Mouse (Mus musculus): Measurements from ENCODE around the gene Endog.
"Not testable (repeated sequence)": the region's sequence is repeated elsewhere in the genome, so short reads cannot be mapped to it uniquely, and the experiment has no call there.

Endog gene

DNA sequence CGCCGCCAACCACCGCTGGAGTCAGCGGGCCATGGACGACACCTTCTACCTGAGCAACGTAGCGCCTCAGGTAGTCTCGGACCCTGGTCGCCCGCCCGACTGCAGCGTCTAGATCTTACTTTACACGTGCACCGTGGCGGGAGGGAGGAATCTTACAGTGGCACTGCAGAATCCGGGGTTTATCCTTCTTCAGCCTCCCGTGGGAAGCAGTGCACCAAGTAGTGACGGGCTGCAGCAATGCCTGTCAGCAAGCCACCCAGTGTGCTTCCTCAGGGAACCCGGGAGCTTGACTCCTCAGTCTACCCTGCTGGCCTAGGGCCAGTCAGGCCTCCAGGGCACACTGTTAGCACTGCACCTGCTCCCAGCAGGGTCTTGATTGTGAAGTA is 697 bp downstream of the Endog start:
- DNase-seq: no peak

DNA sequence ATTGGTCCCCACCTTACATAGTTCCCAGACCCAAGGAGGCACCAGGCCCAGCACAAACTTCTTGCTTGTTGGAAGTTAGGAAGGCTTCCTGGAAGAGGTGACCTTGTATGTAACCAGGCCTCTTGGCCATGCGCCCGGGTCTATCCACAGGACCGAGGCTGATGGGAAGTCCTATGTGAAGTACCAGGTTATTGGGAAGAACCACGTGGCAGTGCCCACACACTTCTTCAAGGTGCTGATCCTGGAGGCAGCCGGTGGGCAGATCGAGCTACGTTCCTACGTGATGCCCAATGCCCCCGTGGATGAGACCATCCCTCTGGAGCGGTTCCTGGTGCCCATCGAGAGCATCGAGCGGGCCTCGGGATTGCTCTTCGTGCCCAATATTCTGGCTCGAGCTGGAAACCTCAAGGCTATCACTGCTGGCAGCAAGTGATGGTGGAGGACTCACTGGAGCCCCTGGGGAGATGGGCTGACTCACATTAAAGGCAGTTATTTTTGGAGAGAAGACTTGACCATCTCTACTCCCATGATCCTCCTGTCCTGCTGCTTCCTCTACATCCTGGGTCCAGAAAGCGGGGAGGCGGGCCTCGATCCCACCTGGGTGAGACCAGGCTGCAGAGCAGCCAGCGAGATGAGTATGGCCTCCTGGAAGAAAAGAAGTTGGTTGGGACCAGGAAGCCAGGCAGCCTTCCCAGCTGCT is 2.4 kb downstream of the Endog start:
- no peak for DNase-seq

DNA sequence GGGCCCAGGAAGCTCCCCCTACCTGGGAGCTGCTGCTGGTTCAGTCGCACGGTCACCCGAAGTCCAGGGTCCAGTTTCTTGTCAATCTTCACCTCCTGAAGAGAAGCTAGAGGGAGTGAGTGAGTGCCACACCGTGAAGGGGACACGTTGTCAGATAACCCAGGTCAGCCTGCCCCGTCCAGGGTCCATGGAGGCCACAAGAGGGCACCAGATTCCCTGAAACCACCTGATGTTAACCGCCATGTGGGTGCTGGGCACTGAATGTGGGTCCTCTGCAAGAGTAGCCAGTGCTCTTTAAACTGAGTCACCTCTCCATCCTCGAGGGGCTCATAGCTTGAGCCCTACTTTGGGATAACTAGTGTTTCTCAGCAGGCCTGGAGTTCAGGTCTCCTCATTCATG is 4.6 kb downstream of the Endog start:
- no peak for DNase-seq

DNA sequence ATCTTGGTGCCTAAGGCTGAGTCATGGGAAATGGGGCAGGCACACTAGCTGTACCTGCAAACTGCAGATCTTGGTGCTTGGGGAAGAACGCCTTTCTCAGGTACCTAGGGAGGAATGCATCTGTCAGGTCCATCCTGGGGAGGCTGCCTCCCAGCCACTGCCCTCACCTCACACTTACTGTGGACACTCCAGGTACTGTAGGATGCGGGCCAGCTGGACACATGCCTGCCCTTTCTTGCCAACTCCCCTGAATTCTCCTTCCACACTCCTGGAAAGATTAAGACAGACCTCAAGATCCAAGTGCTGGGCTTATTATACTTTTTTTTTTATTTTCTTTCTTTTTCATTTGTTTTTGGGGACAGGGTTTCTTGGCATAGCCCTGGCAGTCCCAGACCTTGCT is 5.3 kb downstream of the Endog start:
- no peak for DNase-seq

DNA sequence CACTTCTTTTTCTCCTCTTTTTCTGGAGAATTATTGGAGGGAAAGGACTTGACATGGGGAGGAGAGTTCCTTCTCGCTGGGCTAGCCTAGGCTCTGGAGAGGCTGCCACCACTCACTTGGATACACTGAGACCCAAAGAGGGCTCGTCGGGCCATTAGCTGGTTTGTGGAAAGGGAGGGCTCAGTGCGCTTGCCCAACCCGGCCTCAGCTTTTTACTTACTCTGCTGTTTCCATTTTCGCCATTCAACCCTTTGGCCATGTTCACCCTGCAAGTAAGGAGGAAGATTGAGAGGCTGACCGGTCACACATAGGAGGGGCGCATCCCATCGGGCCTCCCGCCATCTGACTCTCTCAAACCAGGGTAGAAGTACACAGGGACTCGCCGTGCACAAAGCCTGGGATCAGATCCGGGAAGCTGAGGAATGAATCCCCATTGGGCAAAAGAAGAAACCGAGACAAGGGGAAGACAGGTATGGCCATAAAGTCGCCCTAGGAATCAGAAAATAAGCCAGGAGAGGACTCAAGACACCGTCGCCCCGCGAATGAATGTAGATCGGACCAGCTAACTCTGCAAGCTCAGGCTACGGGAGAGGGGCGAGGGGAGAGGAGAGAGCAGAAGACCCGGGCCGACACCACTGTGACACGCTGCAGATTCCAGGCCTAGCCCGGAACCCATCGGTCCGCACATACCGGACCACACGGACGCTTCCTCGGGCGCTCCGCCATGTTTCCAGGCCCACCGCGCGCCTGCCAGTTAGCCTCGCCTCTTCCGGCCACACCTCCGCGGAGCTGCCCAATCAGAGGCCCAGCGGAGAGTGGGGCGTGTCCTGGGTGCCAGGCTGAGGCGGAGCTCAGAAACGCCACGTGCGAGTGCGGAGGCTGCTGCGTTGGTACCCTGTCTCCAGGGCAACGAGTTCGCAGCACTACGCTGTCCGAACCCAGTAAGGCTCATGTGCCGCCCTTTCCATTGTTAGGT is 6.7 kb downstream of the Endog start, which contains the start of gene Spout1:
Spout1 (minus strand) TSS at position 760 of the 976 bp plus-strand sequence.
- peak; percentile 97 for DNase-seq

DNA sequence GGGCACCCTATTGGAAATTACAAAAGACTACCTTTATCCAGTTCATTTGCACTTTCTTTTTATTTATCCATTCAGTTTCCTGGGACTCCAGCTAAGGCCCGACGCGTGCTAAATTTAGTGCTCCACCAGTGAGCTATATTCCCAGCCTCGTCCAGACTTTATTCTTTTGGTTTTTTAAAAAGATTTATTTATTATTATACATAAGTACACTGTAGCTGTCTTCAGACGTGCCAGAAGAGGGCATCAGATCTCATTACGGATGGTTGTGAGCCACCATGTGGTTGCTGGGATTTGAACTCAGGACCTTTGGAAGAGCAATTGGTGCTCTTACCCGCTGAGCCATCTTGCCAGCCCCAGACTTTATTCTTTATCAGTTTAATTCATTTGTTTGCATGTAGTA is 7.4 kb downstream of the Endog start:
- DNase-seq: not testable (repeated sequence)

DNA sequence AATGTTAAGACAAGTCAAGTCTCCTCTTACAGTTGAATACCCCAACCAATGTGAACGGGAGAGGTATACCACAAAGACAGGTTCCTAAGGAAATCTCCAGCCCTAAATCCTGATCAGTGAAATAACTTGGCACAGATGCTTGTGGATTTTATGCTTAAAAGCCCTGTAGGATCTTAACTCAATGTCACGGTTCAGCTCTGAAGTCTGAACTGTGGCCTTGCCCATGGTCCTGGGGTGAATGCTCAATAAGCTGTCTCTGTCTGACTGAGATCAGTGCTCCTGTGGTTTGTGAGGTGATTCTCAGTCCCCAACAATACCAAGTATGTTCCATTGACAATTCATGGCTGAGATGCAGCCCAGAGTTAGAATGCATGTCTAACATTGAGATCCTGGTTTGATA is 11.1 kb downstream of the Endog start:
- no peak for DNase-seq

DNA sequence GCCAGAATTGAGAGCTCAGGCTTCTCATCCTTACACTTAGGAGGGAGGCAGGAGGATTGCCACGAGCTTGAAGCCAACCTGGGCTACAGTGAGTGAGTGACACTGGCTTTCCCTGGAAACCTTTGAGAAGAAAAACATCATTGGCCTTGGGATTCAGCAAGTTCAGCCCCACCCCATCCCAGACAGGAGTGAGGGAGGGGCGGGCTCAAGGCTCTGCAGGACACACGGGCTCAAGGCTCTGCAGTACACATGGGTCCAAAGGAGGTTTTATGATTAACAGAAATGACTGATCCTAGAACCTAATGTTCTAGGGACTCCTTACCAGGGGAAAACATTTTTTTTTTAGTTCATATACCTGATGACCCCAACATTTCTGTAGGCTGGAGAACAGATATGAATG is 12.4 kb downstream of the Endog start:
- no peak for DNase-seq

DNA sequence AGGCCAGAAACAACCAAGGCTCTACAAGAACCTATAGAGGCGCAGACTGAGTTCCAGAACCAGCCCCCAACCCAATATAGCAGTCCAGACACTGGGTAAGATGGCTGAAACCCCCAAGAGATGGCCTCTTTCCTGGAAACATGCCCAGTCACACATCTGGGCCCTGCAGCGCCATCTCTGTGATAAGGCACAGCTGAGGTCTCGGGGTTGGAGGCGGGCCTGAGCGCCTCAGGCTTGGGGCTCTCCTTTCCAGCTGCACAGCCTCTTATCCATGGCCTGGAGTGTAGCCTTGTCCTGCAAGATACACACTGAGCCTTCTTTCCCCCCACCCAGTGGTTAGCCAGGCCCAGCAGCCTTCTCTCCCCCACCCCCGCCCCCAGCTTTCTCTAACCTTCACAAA is 14.0 kb downstream of the Endog start:
- no peak for DNase-seq

DNA sequence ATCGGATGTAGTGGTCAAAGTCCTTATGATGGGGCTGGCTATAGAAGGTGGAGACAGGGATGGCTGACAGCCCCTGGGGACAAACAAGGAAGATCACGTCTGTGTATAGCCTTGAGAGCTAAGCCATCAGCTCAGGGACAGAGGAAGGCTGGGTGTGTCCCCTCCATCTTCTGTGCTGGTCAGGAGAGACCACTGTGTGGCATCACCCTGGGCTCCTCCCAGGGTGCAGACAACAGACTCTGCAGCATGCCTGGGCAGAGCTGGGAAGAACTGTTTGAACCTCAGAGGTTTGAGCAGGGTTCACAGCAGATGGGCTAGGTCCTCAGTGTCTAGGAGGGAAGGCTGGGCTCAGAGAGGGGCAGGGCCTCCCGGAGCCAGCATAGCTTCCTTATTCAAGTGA is 14.4 kb downstream of the Endog start:
- no peak for DNase-seq

DNA sequence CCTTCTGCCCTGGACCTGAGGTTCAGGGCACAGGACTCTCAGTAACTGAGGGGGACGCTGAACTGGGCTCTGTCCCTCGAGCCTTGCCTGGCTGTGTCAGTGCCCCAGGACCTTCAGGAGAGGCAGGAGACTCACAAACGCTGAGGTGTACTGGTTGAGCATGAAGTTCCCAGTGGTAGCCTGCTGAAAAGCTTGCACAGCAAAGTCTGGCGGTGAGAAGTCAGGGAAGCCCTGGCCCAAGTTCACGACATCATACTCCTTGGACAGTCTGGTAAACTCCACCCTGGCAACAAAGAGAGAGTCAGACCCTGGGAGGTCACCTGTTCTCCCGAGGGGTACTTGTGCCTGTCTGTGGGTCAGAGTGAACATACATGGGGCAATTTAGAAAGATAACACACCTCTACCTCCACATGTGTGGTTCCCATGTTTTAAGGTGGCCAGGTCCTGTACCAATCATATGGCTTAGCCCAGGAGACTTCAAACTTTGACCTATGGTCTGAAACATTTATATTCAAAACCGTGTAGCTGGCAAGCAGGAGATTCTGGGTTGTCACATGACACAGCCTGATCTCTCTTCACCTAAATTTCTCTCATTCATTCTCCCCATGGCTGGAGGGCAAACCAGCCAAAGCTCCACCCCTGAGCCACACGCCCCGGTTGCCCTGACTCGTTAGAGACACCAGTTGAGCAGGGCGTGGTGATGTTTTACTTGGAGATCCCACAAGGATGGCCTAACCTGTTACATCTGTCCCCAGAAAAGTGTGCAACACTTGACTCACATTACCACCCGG is 20.7 kb downstream of the Endog start:
- peak; percentile 36 for DNase-seq

DNA sequence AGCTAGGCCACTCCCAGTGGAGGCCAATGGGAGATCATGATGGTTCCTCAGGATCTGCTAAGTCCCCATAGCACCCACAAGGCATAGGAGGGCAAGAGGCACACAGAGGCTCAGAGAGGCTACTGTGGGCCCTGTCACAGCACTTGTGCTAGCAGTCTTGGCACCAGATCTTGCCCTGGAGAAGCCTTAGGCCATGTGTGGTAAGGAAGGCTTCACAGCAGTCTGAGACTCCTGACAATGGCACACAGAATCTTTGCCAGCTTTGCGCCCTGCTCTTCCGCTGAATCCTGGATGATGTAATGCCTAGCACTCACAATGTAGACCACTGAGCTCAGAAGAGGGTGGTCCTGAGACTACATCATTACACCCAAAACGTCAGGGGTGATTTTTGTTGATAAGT is 23.4 kb downstream of the Endog start:
- no peak for DNase-seq

DNA sequence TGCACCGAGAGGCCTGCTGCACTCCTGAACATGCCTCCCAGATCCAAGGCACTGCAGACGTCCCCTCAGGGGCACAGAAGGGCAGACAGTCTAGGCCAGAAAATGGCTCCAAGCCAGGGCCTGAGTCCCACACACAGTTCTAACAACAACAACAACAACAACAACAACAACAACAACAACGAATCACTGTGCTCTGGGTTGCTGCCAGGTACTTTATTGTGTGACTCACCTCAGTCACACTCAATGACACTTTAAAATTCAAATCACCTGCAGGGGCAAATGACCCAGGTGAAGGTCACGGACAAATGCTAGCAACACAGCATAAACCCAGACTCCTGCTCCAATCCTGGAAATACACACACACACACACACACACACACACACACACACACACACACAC is 26.7 kb downstream of the Endog start:
- DNase-seq: peak; percentile 40

DNA sequence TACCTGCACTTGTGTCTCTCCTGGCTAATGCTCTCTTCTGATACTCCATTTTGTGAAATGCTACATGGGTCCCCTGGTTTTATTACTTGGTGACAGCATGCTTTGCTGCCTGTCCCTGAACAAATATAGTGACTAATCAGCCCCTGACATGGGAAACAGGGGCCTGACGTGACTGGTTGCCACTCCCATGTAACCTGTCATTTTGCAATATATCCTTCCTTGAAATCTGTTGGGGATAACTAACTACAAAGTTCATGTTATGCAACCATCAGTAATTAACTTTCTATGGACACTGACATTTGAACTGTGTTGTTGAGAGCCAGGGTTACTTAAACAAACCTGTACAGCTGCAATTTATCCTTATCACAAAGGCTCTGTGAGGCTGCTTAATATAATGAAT is 28.7 kb downstream of the Endog start:
- DNase-seq: no peak

DNA sequence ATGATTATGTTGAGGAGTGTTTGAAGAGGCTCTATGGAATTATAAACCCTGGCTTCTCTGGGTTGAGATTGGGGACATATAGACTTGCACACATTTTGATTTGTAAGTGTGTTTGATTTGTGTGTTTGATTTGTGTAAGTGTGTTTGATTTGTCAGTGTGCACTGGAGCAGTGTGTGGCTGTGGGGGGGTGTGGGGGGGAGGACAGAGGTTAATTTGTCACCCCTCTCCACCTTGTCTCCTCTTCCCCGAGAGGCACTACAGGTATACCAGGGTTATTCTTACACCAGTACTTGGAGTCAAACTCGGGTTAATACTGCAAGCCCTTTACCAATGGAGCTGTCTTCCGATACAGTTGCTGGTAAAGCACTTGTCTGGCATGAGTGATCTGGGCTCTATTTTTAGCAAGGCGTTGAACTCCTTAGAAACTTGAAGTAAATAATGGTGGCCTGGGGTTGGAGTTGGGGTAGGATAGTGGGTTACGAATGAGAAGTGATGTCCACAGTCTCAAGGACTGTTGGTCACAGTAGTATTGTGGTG is 29.2 kb downstream of the Endog start:
- DNase-seq: no peak

DNA sequence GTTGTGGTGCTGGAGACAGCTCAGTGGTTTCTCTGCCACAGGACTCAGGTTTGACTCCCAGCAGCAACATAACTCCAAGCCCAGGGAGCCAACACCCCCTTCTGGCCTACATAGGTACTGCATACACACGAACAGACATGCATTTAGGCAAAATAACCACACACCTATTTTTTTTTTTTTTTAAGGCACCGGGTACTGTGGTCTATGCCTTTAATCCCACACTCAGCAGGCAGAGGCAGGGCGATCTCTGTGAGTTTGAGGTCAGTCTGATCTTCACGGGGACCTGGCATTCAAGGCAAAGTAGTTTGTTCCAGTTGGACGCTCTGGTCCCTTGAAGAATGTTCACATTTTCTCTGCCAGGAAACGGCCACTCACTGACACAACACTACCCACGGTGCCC is 32.1 kb downstream of the Endog start:
- peak; percentile 30 for DNase-seq

DNA sequence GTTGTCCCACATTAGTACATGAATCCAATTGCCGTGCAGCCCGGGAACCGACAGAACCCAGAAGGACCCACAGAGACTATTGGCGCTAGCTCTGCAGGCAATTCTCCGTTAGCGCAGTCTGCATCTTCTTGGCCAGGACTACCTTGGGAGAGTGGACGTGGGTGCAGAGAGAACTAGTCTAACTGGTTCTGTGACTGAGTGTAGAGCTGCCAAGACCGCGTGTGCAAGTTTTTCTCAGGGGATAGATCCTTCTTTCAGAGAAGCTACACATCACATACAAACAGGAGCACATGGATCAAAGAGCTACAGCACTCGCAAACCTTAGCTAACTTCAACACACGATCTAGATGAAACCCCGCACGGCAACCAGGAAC is 33.9 kb downstream of the Endog start:
- DNase-seq: peak; percentile 59

DNA sequence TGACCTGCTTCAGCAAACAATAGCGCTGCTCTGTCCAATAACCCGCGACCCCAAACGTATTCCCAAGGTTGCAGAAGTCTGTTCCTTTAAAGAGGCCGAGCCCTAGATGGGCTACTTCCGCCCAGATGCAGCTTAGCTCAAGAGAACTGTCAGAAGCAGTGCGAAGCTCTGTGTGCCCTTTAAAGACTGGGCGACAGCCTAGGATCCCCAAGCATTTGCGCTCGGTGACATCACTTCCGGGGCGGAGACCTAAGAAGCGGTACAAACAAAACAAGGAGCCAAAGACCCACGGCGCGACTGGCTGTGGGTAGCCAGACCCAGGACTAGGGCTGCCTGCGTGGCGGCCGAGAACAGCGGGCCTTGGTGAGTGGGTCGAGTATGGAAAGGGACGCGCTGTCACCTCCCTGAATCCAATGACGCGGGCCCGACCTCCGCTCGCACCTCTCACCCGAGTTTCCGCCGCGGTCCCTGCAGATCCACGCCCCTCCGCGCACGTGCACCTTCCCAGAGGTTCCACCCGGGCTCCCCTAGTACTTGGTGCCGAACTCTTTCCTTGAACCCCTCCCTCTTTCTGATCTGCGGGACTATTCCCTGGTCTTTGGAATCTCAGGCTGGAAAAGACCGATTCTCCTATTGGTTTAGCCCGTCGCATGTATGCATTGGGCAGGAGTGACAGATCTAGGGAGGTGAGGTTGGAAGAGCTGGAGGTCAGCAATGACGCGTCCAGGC is 34.5 kb downstream of the Endog start, which contains the start of gene Kyat1:
Kyat1 (minus strand) TSS at position 219 of the 729 bp plus-strand sequence.
- DNase-seq: peak; percentile 97

DNA sequence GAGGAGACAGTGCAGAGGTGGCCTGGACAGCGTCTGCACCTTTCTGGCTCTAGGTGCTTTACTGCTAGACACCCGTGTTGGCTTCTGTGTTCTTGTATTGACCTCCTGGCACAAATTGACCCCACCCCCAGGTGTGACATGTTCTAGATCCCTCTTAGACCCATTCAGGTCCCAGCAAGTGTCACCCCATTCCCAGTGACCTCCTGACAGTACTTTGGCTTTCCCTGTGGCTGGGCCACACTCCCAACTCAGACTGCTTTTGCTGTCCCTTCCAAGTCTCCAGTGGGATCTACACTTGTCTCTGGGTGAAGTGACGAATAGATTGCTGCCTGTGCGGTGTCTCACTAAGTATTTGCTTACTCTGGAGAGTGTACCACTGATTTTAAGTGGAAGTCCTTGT is 36.1 kb downstream of the Endog start:
- no peak for DNase-seq

DNA sequence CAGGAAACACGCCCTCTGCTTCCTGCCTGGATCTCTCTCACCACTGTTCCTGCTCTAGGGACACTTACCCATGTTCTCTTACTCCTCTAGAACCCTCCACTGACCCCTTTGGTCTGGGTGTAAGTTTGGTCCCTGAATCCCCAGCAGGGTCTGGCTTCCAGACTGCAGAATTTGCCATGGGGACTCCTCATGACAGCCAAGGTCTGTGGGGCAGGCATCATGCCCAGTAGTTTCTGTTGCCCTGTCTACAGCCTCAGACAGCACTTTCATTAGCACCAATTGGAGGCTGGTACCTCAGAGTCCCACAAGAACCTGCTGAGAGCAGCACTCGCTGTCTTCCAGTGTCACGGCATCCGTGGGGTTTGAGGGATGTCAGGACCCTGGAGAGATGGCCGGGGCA is 36.6 kb downstream of the Endog start:
- no peak for DNase-seq

DNA sequence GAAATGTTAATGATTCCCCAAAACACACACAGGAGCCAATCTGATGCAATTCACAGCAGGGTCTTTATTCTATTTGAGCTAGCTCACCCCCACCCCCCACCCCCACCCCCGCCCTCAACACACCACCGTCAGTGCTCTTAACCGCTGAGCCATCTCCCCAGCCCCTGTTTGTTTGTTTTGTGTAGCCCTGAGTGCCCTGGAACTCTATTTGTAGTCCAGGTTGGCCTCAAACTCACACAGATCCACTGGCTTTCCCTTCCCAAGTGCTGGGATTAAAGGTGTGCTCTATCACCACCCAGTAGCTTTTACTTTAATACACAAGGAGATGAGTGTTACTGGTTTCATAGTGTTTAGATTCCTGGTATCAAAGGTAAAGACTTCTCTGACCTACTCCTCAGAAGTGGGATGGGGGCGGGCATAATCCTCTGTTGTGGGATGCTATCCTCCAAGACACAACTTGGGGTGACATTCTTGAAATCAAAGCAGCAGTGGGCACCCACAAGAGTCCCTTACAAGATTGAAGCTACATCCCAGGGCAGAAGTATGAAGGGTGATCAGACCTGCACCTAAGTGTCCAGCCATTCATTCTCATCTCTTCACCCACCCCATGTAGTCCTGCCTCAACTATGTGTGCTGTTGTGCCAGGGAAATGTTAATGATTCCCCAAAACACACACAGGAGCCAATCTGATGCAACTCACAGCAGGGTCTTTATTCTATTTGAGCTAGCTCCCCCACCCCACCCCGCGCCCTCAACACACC is 40.3 kb downstream of the Endog start:
- no peak for DNase-seq

DNA sequence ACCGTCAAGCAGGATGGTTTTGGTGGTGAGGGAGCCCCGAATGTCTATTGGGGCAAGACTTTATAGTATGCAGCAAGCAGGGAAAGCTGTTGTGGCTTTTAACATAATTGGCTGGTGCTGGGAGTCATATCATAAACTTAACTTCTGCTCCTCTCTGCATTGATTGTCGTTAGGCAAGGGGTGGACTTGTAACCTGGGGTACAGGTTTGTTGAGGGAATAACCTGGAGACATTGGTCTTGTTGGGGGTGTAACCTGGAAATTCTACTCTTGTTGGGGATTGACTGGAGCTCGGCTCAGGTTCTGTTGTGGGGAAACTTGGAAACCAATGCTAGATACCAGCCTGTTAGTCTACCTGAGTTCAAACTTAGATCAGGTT is 40.9 kb downstream of the Endog start:
- no peak for DNase-seq
